Mouse (Mus musculus): ENCODE results near the gene Pcsk6.
"Not testable (repeated sequence)": the region's sequence is repeated elsewhere in the genome, so short reads cannot be mapped to it uniquely, and the experiment has no call there.

Pcsk6 gene

DNA sequence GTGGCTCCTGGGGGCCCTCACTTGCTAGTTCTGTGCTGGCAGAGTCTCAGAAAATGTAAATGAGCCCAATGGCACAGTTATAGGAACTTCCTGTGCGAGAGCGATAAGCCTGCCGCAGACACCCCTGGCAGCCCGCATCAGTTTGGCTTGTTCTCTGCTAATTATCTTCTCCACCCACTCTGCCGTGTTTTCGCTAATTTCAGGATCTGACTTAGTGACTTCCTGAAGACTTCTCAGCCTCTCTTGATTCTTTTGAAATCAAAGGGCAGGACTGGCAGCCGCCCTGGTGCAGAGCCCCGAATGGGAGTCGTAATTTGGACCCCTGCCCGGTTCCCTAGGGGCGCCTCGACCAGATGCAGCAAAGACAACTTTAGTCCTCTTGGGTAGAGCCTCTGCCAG, 19.8 kb downstream of the Pcsk6 start:
- peak; percentile 21 to 41 for DNase-seq (ENCODE audit: low spot score in 2 of 2)

DNA sequence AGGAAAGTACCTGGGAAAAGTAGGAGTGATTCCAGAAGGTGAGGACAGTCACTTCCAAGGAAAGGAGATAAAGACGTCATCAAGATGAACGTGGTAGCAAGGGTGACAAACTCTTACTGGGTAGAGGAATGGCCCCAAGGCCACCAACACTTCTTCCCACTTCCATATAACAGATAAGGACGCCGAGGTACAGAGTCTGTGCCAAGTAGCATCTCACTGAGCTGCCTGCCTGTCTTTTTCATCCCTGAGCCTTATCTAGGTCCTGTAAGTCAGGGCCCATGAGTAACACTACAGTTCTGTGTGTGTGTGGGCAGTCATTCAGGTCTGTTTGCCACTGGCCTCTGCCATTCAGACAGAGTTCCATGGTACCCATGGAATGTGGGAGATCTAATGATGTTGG, 23.4 kb downstream of the Pcsk6 start:
- no peak for DNase-seq (ENCODE audit: low spot score in 2 of 2)

DNA sequence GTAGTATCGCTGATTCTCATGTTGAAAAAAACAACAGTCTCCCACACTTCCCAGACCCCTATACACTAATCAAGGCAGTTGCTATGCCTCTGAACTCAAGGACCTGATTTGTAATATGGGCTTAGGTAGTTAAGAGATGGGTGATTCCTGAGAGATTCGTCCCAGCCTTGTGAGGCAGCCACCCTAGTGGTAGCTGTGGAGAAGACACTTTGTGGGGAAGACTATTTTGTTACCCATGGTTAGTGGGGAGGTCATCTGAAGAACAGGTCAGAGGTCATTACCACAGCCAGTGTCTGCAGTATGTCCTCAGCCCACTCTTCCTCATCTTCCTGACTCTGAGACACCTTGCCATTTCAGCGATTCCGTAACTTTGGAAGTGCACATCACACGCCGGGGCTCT, 24.3 kb downstream of the Pcsk6 start:
- DNase-seq (ENCODE audit: low spot score in 2 of 2) = no peak

- no peak for DNase-seq (ENCODE audit: low spot score in 2 of 2)
These were observed 30.3 kb downstream of the Pcsk6 start for GRCm38 (mm10) chr7:65891831-65892230.

DNA sequence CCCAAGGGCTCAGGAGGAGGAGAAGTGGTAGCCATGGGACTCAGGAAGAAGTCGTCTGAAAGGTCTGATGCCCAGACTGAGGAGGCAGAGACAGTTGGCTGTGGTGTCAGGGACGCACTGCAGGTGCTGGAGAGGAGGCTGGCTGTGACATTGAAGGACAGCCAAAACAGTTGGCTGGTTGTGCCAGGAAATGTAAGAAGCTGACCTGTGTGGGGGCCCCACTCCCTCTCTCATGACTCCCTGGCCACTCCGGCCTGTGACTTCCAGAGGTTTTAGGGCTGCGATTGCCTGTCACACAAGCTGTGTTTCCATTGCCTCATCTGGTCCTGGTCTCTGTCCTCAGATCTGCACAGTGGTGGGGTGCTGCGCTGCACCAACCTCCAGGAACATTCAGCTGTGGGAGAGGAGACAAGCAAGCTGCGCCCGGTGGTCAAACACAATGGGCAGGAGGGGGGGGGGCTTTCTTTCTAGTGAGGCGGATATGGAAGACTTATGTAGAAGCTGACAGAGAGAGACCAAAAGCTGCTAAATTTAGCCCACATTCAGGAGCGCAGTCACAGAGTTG, 30.8 kb downstream of the Pcsk6 start:
- no peak for DNase-seq (ENCODE audit: low spot score in 2 of 2)

DNA sequence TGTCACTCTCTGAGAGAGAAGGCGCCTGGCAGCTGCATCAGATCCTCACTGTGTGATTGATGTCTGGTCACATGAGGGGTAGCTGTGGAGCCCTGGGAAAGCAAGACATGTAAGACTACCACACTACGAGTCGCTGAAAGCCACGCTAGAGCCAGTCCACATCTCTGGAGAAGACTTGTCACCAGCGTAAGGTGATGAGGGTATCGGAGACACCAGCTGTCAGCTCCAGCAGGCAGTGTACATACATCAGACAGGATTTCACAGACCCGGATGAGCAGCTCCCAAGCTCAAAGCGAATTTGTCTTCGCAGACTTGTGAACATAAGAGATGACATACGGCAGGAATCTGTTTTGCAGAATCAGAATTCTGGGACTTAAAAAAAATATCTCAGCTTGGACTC, 32.0 kb downstream of the Pcsk6 start:
- no peak for DNase-seq (ENCODE audit: low spot score in 2 of 2)

GRCm38 (mm10) chr7:65895262-65895661, 33.7 kb downstream of the Pcsk6 start:
- no peak for DNase-seq (ENCODE audit: low spot score in 2 of 2)

GRCm38 (mm10) chr7:65901231-65901630, 39.7 kb downstream of the Pcsk6 start:
- DNase-seq (ENCODE audit: low spot score in 2 of 2) = no peak

- no peak for DNase-seq (ENCODE audit: low spot score in 2 of 2)
These were observed 41.1 kb downstream of the Pcsk6 start for GRCm38 (mm10) chr7:65902471-65903180.

GRCm38 (mm10) chr7:65903456-65903855, 41.9 kb downstream of the Pcsk6 start:
- DNase-seq (ENCODE audit: low spot score in 2 of 2) = no peak

DNA sequence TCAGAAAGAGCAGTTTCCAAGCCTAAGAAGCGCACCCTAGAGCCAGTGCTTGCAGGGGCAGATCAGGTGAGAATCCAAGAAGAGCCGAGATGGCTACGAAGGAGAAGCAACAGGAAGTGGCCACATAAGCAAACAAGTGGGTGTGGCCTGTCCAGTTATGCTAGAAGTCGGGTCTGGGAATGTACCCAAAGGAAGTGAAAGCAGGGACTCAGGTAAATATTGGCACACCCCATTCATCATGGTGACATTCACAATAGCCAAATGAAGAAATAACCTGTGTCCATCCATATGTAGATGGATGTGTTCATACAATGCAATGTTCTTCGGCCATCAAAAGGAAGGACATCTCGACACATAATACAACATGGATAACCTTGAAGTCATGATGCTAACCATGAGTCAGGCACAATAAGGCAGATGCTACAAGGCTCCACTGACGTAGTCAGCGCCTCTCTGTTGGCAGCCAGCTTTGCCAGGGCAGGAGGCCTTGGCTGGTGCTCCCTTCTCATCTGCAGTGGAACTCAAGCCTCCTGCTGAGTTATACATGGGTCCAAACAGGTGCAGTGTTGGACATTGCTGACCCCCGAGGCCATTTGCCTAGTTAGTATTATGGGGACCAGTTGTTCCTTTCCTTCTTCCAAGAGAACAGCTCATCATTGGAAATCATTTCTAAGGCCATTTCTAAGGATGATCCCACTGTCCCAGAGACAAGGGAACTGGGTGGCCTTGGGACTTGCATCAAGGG, 45.2 kb downstream of the Pcsk6 start:
- DNase-seq (ENCODE audit: low spot score in 2 of 2) = no peak

DNA sequence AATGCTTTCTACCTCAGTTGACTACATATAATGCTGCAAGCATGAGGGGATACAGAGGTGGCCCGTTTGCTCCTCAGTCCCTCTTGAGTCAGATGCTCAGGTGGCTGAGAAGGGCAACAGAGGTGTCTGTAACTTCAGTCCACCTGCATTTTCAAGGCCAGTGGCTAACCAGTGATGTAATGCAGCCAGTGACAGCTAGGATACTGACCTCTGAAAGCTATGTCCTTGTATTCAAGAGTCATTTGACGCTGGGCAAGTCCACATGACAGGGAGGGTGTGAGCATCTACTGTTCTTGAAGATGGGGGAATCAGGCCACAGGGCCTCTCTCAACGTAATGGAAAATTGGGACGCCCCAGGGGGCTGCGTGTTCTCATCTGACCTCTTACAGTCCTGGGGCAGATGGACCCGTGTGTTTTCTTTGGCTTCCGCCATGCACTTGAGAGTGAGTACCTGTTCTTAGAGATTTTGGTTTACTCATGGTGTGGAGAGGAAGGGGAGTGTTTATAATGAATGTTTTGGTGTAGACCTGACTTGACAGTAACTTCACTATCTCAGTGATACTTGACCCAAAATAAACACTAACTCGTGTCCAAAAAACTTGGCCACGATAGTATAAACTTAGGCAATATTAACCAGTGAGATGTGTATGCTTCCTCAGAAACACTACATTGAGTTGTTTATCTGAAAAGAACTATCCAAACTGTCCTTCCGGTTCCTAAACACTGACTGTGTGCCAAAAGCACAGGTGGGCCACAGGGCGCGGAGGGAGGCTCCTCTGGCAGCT, 48.0 kb downstream of the Pcsk6 start:
- no peak for DNase-seq (ENCODE audit: low spot score in 2 of 2)

DNA sequence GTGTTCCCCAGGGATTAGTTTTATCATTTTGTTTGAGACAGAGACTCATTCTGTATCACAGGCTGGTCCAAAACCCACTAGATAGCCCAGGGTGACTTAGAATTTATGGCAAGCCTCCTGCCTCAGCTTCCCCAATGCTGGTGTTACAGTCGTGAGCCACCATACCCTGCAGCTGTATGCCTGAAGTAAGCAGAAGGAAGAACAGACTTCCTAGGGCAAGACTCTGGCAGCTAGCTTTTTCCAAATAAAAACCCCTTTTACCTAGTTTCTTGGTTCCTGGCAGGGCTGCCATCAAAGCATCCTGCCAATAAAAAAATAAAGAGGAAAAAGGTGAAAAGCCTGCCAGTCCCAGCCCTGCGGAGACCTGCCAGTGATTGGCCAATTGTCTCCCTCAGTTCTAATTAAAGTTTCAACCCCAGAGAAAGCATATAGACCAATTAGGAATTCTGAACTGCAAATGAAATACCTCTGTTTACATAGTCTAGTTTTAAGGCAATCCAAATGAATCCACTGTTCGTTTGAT, 51.6 kb downstream of the Pcsk6 start:
- no peak for DNase-seq (ENCODE audit: low spot score in 2 of 2)

- no peak for DNase-seq (ENCODE audit: low spot score in 2 of 2)
These were observed 53.3 kb downstream of the Pcsk6 start for GRCm38 (mm10) chr7:65914761-65915301.

DNA sequence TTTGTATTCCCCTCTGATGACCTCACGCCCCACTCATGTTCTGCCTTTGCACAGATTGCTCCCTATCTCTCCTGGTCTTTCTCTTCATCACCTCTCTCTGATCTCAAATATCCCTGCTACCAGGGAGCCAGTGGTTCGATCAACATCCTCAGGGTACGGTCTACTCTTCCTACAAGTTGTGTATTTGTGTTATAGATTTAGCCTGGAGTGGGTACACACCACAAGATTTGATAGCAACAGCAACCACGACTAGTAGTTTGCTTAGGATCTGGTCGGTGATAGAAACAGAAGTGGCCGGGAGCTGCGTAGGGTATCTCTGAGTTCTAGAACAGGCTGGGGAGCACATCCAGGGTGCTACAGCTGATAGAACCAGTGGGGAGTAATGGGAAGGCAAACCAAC, 54.3 kb downstream of the Pcsk6 start:
- DNase-seq (ENCODE audit: low spot score in 2 of 2) = no peak

- no peak for DNase-seq (ENCODE audit: low spot score in 2 of 2)
These were observed 55.0 kb downstream of the Pcsk6 start for GRCm38 (mm10) chr7:65916566-65916965.

DNA sequence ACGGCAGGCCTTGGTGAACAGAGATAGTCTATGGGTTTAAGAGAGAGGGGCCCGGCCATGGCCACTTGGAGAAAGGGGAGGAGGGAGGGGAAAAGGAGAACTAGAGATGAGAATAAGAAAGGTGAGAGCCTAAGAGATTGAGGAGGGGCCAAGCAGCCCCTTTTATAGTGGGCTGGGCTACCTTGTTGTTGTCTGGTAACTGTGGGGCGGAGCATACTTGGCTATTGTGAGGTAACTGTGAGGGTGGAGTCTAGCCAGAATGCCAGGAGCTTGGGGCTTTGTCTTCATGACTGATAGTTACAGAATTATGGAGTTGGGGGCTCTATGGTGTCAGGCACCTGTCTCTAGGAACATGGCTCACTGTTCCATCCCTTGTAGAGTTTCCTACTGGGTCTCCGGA, 56.9 kb downstream of the Pcsk6 start:
- DNase-seq (ENCODE audit: low spot score in 2 of 2) = no peak

GRCm38 (mm10) chr7:65929398-65929797, 67.9 kb downstream of the Pcsk6 start:
- no peak for DNase-seq (ENCODE audit: low spot score in 2 of 2)

DNA sequence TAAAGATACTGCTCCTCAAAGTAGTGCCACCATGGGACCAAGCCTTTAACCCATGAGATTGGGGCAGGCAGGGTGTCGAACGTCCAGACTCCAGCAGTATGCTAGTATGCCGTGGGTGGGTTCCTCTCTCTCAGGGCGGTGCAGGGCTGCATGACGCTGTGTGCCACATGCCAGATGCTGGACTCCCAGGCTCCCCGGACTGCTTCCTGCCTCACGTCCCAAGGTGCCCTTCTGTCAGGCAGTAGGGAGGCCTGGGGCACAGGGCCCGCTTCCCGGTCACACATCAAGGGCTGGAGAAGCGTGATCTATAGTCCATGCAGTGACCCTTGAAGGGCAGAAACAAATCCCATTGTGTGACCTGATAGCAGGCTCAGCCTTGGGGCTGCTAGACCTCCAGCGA, 68.9 kb downstream of the Pcsk6 start:
- DNase-seq (ENCODE audit: low spot score in 2 of 2) = no peak

DNA sequence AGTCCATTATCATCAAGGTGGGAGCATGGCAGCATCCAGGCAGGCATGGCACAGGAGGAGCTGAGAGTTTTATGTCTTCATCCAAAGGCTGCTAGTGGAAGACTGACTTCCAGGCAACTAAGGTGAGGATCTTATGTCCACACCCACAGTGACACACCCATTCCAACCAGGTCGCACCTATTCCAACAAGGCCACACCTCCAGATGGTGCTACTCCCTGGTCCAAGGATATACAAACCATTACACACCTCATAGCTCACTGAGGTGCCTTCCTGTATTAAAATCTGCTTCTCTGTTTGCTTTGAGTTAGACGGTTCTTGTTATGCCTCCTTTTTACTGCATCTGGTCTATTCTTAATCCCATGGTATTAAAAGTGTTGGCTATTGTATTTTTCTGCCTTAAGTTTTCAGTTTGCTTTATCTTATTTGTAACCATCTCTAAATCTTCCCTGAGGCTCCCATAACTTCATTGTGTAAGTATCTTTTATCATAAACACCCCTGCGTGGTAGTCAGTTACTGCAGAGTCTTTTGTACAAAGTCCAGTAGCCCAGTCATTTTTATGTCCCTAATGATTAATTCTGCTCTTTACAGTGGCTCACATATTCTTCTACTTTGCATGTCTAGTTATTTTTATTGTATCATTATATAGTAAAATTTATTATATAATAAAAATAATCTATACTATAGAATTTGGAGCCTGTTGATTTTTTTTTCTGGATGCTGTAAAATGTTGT, 72.9 kb downstream of the Pcsk6 start:
- DNase-seq (ENCODE audit: low spot score in 2 of 2) = not testable (repeated sequence)

DNA sequence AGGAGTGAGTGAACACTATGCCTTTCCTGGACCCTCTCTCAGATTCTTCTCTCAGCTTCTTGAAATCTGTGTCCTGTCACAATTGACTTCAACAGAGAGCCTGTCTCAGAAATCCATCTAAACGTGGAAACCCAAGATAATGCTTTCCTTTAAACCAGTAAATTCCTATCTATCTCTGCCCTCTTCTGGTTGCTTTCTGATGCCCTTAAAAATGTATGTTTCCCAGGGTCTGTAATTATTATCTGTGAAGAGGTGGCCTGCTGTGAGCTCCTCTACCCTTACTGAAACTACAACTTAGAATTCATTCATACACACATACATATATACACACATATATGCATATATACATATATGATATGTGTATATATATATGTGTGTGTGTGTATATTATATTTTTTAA, 73.7 kb downstream of the Pcsk6 start:
- no peak for DNase-seq (ENCODE audit: low spot score in 2 of 2)
